Mouse (Mus musculus) heart, adult 18-20 months (tissue): ENCODE results near the gene Cbx8. TPM values are rescaled to one million over a fixed set of nuclear protein-coding genes. Genes with fewer than 3 reads are reported as not detected.

ENCODE experiments used
- DNase-seq, 2 experiments: peaks; one replicate each; pipeline ENCODE4 v3.0.0; 2021 to 2022; ENCODE audit warnings: mixed read lengths in 1 of 2
- total RNA-seq, 2 experiments: library from RNA; stranded (reverse); gene quantifications; 2 replicates each; pipeline ENCODE4 v1.2.3; 2021

Gene Cbx8
- total RNA-seq, 2 experiments from 2014 or later, result 3.1 to 4.0 TPM

DNA sequence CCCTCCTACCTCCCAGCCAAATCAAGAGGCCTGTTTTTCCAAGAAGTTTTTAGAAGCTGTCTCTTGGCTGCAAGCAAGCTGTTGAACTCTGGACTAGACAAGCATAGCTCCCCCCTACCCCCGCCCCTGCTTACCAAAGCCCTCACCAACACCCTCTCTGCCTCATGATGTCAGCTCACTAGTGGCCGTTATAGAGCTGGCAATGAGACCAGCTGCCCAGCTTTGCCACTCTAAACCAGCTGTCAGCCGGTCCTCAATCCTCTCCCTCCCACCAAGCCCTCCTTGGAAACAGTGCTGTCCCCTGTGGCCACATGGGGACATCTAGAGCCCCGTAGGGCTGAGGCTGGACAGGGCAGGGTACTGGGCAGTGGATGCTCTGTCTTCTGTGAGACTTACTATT, 45.3 kb downstream of the Cbx8 start:
- no peak for DNase-seq

DNA sequence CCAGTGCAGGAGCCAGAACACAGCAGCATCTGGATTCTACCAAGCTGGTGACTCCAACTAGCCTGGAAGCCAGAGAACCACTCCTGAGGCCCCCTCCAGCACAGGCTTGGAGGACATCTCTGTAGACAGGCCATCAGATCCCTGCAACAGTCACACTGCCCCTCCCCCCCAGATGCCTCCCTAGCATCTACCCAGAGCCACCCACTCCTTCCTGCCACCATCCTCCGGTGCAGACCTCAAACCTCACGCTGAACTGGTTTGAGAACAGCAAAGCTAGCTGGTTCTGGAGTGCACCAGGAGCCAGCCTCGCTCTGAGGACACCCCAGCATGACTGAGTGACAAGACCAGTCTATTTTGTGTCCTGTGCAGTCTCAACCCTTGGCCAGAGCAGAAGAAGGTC, 48.0 kb downstream of the Cbx8 start:
- DNase-seq, result no peak

DNA sequence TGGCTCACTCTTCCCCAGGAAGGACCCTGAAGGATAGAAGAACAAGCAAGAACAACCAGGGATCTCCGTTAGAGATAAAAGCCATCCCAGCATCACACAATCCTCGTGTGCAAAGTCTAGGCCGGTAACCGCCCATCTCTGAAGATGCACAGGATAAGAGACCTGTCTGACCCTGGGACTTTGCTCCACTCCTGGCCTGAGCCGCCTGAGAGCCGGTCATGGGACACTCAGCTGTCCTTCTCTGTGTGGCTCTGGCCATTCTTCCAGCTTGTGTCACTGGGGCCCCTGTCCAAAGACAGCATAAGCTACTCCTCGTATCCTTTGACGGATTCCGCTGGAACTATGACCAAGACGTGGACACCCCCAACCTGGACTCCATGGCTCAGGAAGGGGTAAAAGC, 52.8 kb downstream of the Cbx8 start, which contains the start of gene Enpp7:
TSS of gene Enpp7 (plus strand) at position 190 of the 400 bp plus-strand sequence.
- no peak for DNase-seq

Other genes with a start within 250 kb of the Cbx8 start
- under 1 TPM in 1 of 2 experiments, not detected in 1; 0.10 TPM for gene Rbfox3, start 129.4 kb downstream of the Cbx8 start, total RNA-seq
- gene Enpp7, start 52.8 kb downstream of the Cbx8 start, total RNA-seq, result not detected
- gene Cbx2, start 18.0 kb downstream of the Cbx8 start, total RNA-seq, result 1 to 10 TPM; 1.5 to 2.6 TPM
- gene Cbx4, start 45.3 kb upstream of the Cbx8 start, total RNA-seq, result 1 to 10 TPM; 6.5 to 7.2 TPM
- gene Tbc1d16, start 187.5 kb upstream of the Cbx8 start, total RNA-seq, result 10 to 100 TPM; 54.9 to 56.9 TPM
- gene Ccdc40, start 187.6 kb upstream of the Cbx8 start, total RNA-seq, result under 1 TPM; 0.17 to 0.21 TPM
- 100 to 1,000 TPM in 1 of 2 experiments, 10 to 100 TPM in 1; 91.3 to 110 TPM for gene Gaa, start 226.9 kb upstream of the Cbx8 start, total RNA-seq